Mouse (Mus musculus): ENCODE measurements around the gene Trpm8.

Gene Trpm8

GRCm38 (mm10) chr1:88277098-88277817 lies at the start of gene Trpm8, which contains the start of gene Hjurp:
TSS of gene Trpm8 (plus strand) at chr1:88277661.
TSS of gene Hjurp (minus strand) at chr1:88277633.
- peak; percentile 100 for DNase-seq (ENCODE audit: low spot score)

DNA sequence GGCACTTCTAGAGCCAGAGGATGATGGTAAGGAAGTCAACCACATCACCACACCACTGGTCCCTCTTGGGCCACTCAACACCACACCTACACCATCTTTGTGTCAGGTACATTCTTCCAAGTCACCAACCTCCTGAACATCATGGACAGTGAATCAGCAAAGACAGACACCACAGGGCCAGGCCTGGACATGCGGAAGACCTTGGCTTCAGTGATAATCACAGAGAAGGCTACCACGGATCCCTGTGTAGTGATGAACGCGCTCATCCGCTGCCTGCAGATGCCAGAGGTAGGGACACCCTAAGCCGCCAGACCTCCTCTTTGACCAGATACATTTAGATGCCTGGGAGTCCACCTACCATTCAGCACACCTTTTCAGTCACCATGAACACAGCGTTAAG lies 49.3 kb upstream of the Trpm8 start:
- peak; percentile 58 for DNase-seq (ENCODE audit: low spot score)

DNA sequence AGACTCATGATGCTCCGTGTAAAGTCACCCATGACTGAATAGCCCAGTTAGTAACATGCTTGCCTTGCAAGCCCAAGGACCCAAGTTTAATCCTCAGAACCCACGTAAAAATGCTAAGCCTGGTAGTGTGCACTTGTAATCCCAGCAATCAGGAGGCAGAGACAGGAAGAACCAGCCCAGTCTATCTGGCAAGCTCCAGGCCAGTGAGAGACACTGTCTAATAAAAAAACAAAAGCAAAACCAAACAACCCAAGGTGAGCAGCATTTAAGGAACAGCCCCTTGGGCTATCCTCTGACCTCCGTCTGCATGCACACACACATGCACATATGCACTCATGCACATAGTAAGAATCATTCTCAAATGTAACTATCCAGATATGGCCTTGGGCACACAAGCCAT lies 47.9 kb upstream of the Trpm8 start:
- no peak for DNase-seq (ENCODE audit: low spot score)

GRCm38 (mm10) chr1:88229986-88230385 lies 47.5 kb upstream of the Trpm8 start:
- peak; percentile 58 for DNase-seq (ENCODE audit: low spot score)

DNA sequence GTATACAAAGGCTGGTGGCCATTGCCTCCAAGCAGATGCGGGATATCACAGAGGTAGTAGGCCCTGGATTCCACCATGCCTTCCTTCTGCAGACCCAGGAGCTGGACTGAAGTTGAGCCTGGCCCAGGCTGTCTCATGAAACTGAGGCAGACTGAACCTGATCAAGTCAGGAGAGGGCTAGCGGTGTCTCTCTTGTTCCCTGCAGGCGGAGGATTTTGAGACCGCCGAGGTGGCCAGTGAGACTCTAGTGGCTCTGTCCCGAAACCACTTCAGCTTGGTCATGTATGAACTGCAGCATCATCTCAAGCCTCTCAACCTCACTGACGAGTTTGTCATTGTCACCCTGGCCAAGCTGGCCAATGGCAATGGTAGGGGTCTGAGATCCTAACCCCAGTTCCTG lies 47.0 kb upstream of the Trpm8 start:
- peak; percentile 63 for DNase-seq (ENCODE audit: low spot score)

- DNase-seq (ENCODE audit: low spot score): peak; percentile 42
These were observed 46.3 kb upstream of the Trpm8 start for GRCm38 (mm10) chr1:88230981-88231802.

GRCm38 (mm10) chr1:88231803-88232499 lies 45.5 kb upstream of the Trpm8 start:
- DNase-seq (ENCODE audit: low spot score): peak; percentile 50

GRCm38 (mm10) chr1:88232664-88233380 lies 44.6 kb upstream of the Trpm8 start:
- DNase-seq (ENCODE audit: low spot score): peak; percentile 50

DNA sequence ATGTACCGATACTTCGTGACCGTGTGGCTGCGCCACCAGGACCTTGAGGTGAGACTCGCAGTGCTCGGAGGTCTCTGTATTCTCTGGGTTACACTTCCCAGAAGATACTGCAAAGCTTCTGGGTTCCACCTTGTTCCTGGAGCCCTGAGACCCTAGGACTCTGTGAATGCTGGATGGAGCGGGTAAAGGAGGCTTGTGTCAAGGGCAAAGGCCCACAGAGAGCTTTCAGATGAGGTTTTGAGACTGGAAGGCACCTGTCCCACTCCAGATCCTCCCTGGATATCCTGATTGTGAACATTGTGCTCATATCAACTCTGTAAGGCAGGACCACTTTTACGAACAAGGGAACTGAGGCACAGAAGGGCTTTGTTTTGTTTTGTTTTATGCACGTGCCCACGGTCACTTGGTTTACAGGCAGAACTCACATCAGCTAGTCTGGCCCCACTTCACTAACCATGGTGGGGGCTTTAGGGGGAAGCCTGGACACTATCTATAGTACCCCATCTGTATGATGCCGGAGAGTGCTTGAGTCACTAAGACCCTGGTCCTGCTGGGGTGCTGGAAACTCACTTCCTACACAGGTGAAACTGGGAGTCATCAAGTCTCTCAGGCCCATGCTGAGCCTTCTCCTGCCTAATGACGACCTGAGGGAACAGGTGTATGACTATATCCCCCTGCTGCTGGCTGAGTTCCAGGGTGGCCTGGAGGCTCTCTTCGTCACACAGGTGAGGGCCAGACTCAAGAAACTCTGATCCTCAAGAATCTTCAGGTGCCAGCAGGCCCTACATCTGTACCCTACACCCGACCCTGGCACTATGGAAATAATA lies 43.8 kb upstream of the Trpm8 start:
- peak; percentile 82 for DNase-seq (ENCODE audit: low spot score)

DNA sequence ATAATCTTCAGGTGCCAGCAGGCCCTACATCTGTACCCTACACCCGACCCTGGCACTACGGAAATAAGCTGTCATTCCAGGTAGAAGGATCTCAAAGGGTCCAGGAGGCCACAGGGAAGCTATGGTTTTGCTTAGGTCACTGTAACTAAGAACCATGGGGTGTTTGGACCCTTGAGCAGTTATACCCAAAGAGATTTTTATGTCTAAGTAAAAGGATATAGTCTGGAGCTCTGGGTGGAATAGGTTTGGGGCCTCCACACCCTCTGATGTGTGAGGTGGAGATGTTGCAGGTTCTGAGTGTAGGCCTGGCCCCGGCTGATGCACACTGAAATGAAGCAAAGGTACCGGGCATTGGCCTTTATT lies 43.2 kb upstream of the Trpm8 start:
- DNase-seq (ENCODE audit: low spot score): peak; percentile 45

DNA sequence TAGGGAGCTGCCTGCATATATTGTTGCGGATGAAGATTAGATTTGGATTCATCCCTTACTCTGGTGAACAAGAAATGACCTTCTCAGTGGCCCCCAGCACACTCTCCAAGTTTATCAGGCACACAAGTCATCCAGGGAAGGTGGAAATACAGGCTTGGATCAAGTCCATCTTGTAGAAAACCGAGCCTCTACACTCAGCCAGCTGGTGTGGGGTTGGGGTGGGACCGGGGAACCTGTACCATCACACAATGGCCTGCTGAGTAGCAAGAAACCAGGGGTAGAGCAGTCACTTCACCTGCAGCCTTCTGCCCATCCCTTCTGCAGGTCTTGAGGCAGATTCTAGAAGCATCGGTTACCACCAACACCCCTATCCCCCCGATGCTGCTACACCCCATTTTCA lies 42.8 kb upstream of the Trpm8 start:
- DNase-seq (ENCODE audit: low spot score): peak; percentile 55

DNA sequence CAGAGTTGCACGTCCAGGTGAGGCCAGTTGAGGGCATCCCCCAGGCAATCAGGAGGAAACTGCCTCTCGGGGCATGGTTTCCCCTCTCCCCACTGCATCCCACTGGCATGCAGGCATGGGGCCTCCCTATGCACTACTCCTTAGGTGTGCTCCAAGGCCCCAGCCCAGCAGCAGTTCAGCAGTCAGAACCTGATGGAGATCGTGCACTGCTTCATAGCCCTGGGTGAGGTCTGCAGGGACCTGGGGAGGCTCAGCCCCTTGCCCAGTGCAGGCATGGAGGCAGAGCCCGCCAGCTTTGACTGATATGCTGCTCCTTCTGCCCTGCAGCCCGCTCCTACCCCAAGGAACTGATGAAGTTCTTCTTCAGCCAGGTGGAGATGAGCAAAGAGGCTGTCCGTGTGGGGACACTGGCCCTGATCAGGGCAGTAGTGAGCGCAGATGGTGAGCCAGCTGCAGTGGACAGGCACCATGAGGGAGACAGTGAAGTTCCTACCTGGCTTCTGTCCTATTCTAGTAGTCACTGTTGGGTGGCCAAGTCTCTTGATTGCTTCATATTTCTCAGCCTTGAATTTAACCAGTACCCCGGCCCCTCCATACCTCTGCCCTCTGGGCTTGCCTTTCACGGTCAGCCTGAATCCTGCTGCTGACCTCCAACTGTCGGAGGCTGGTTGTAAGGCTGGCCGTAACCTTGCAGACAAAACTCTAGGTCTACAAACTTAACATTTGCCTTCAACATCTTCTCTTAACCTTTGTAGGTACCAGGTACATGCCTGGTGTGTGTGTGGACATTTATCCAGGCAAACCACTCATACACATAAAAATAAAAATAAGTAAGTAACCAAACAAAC lies 42.2 kb upstream of the Trpm8 start:
- peak; percentile 66 for DNase-seq (ENCODE audit: low spot score)

- DNase-seq (ENCODE audit: low spot score): no peak
These were observed 41.5 kb upstream of the Trpm8 start for GRCm38 (mm10) chr1:88235894-88236415.

GRCm38 (mm10) chr1:88237311-88237710 lies 40.1 kb upstream of the Trpm8 start:
- no peak for DNase-seq (ENCODE audit: low spot score)

- peak; percentile 70 for DNase-seq (ENCODE audit: low spot score)
These were observed 38.7 kb upstream of the Trpm8 start for GRCm38 (mm10) chr1:88238771-88239170.

- peak; percentile 65 for DNase-seq (ENCODE audit: low spot score)
These were observed 37.4 kb upstream of the Trpm8 start for GRCm38 (mm10) chr1:88240072-88240471.

- DNase-seq (ENCODE audit: low spot score): peak; percentile 64
These were observed 36.9 kb upstream of the Trpm8 start for GRCm38 (mm10) chr1:88240579-88240978.

DNA sequence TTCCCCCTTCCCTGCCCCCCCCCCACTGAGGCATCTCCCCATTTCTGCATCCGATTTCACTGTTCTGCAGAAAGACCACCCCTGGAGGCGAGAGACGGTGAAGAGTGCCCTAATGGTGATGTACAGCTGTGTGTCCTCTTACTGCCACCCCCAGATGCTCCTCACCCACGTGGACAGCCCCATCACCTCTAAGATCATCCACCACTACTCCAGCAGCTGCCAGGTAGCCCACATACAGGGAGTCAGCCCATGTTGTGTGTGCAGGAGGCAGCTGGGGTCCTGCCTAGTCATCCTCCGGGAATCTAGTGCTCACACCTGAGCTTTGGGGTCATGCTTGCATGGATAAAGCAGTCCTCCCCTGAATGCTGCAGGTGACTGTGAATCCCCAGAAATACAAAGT lies 33.6 kb upstream of the Trpm8 start:
- DNase-seq (ENCODE audit: low spot score): no peak

DNA sequence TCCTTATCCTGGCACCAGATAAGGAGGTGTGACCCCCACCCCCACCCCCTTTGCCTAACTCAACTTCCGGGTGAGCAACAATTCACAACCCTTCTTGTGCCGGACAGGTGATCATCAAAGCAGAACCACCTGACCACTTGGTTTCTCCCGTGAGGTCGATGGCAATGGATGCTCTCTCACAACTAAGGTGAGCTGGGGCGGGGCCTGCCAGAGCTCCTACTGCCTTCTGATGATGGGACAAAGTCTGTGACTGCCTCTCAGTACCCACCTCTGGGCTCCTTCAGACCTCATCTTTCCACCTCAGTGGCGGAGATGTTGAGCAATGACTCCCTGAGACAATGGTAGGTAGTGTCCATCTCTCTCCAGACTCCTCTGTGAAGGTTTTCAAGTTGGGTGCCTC lies 31.6 kb upstream of the Trpm8 start:
- peak; percentile 71 for DNase-seq (ENCODE audit: low spot score)

DNA sequence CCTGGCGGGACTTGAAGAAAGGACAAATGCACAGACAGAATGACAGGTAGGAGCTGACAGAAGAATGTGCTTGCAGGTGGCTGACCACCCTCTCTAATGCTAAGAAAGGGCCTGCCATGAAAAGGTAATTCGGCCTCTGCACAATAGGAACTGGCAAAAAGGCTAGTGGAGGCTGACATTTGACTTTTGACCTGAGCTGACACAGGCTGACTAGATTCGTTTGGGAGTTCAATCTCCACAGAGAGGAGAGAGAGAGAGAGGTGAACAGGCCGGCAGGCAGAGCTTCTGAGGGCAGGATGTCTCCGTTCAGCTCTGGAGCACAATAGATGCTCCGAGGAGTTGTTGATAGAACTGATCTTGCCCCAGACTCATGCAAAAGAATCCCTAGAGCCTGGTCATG lies 31.1 kb upstream of the Trpm8 start:
- DNase-seq (ENCODE audit: low spot score): no peak
